Mouse (Mus musculus) E14TG2a.4 (cell line): ENCODE data around the gene Gm20388.

ENCODE experiments used
- H3K27me3 ChIP-seq: 2 replicates; pipeline ENCODE4 v1.6.1; 2014; ENCODE audit warnings: low read length, control low read depth; ENCODE audit not compliant: insufficient read depth
- H3K36me3 ChIP-seq: 2 replicates; pipeline ENCODE4 v1.6.1; 2014; ENCODE audit warnings: low read length, control low read depth; ENCODE audit not compliant: insufficient read depth
- H3K4me1 ChIP-seq: replicated peaks from 2 replicates; pipeline ENCODE4 v1.6.1; 2014; ENCODE audit warnings: low read depth, low read length, control low read depth
- H3K4me3 ChIP-seq: replicated peaks from 2 replicates; pipeline ENCODE4 v1.5.1; 2014; ENCODE audit warnings: mild to moderate bottlenecking, low read length
- H3K9me3 ChIP-seq: 2 replicates; pipeline ENCODE4 v1.6.1; 2014; ENCODE audit warnings: low read length, control low read depth
- CTCF ChIP-seq: conservative IDR thresholded peaks from 2 replicates; pipeline ENCODE4 v1.5.1; 2014; ENCODE audit warnings: low read length
- NANOG ChIP-seq: IDR thresholded peaks from 2 replicates; pipeline ENCODE4 v1.6.1; 2014; ENCODE audit warnings: borderline replicate concordance, low read length, mixed read lengths
- POU5F1 ChIP-seq: IDR thresholded peaks from 2 replicates; pipeline ENCODE4 v1.6.1; 2014; ENCODE audit warnings: low read length, borderline replicate concordance

The Gm20388 gene

DNA sequence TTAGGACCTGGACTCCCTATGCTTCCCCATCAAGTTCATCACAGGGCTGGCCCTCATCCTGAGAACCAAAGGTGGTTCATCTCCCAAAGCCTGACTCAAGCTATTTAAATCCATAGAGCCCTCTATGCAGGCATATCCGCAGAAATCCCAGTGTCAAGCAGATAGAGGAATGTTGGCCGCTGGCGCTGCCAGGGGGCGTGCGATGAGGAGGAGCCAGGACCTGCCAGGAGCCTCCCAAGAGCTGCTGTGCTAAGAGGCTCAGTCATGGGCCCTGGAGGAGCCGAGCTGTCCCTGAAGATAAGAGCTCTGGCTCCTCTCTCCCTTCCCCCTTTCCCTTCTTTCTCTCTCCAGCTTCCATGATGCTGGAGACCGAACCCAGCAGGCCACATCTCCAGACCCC is 1075.4 kb downstream of the Gm20388 start:
- Histone ChIP-seq H3K4me3 (no peak overlapping the region), H3K9me3 (no peaks in the 10 kb centered on the region), H3K27me3 (peaks cover 15% of the 10 kb centered on the region), H3K4me1 (no peaks in the 10 kb centered on the region), H3K36me3 (no peaks in the 10 kb centered on the region)
- TF ChIP-seq NANOG = no peak
- TF ChIP-seq CTCF = no peak
- TF ChIP-seq POU5F1 = no peak

DNA sequence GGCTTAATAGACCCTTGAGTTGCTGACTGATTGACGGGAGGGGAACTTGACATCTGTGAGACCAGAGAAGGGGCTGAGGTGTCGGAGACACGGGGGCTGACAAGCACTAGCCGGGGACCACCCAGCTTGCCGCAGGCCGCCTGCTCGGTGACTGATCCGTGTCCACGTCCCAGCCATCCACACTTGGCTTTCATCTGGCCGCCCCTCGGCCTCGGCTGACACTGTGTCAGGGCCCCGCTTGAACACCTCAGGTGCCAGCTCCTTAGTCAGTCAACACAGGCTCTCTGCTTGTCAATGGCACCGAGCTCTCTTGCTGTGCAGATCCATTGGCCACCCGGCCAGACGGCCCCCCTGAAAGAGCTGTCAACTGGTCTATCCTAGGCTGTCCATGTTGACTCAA is 1083.1 kb downstream of the Gm20388 start:
- Histone ChIP-seq H3K4me1 (peaks cover 29% of the 10 kb centered on the region), H3K4me3 (no peak overlapping the region), H3K27me3 (peaks cover 22% of the 10 kb centered on the region), H3K9me3 (no peaks in the 10 kb centered on the region), H3K36me3 (no peaks in the 10 kb centered on the region)
- no peak for TF ChIP-seq NANOG
- no peak for TF ChIP-seq CTCF
- TF ChIP-seq POU5F1 = no peak

DNA sequence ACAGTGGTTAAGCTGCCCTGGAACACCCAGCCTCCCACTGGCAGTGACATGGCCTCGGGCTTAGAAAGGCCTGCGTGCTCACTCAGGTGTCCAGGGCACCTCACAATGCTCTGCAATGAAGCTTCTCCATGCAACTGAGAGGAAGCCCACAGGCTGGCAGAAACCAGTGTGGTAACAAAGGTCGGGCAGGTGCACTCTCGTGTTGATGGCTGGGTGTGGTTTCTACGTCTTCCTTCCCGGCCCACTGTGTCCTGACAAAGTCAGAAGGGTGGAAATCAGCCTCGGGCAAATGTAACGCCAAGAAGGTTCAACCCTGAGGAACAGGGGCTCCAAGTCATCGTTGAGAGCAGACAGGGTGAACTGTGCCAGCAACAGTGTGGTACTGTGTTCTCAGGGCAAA is 1084.8 kb downstream of the Gm20388 start:
- peaks cover 26% of the 10 kb centered on the region for H3K27me3 ChIP-seq
- peaks cover 29% of the 10 kb centered on the region for H3K4me1 ChIP-seq
- TF ChIP-seq CTCF = no peak
- no peak for TF ChIP-seq POU5F1
- no peak for TF ChIP-seq NANOG
- no peaks in the 10 kb centered on the region for H3K9me3 ChIP-seq
- H3K36me3 ChIP-seq = no peaks in the 10 kb centered on the region
- H3K4me3 ChIP-seq = no peak overlapping the region

DNA sequence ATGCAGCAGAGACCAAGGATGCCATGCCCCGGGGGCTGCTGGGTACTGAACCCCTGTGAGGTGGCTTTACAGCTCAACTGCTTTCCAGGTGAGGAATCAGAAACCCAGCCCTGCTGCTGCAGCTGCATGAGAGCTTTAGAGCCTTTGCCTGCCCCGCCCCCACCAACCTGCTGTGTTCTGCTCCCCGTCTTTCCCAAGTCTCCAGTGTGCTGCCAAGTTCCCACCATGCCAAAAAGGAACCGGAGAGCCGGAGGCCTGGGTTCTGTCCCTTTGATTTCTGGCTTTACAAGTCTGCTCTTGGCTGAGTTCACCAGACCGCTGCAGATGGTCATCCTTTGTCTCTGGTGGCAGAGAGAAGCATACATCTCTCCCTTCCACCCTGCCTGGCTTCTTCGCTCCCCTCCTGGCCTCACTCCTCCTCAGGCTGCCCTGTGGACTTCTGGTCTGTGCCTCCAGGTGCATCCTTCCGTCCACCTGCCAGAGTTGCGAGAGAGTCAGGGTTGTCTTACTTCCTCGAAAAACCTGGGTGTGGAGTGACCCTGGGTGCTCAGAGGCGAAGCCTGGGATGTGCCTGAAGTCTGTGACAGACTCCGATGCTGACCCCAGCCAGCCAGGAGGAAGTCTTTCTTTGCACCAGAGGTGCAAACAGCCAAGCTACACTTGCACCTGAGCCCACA is 1086.4 kb downstream of the Gm20388 start:
- Histone ChIP-seq H3K27me3 (peaks cover 20% of the 10 kb centered on the region), H3K4me1 (peaks cover 33% of the 10 kb centered on the region), H3K9me3 (no peaks in the 10 kb centered on the region), H3K4me3 (no peak overlapping the region), H3K36me3 (no peaks in the 10 kb centered on the region)
- TF ChIP-seq NANOG (no peak), CTCF (no peak), POU5F1 (no peak)

DNA sequence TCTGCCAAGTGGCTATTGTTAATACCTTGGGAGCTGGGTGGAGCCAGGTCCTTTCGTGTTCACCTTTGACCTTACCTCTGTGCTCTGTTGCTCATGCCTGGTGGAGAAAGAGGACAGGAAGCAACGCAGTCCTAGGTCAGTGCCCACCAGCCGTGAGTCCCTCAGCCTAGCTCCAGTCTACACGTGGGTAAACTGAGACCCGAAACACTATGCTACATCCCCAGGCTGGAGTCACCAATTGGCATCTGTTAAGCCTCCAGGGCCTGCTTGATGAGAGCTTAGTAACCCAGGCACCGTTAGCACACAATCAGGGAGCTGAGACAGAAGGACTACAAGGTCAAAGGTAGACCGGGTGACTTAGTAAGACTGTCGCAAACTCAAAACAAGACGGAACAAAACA is 1087.3 kb downstream of the Gm20388 start:
- Histone ChIP-seq H3K4me1 (peaks cover 28% of the 10 kb centered on the region), H3K4me3 (no peak overlapping the region), H3K9me3 (no peaks in the 10 kb centered on the region), H3K27me3 (peaks cover 20% of the 10 kb centered on the region), H3K36me3 (no peaks in the 10 kb centered on the region)
- TF ChIP-seq POU5F1 = no peak
- TF ChIP-seq CTCF = no peak
- no peak for TF ChIP-seq NANOG

DNA sequence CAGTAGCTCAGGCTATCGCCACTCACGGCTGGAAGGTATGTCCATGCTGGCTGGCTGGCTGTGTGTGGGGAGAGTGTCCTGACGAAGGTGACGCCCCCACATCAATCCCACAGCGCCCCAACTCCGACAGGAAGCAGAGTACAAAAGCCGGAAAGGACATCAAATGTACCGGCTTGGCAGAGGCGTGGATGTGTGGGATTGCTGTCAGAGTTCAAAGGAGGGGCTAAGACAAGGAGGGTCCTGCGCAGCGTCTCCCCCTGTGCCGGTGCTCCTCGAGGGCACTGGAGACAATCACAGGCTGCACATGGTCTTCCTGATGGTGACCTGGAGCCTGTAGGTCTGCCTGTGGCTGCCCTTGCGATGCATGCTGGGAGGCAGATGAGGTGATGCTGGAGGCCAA is 1088.3 kb downstream of the Gm20388 start:
- no peaks in the 10 kb centered on the region for H3K36me3 ChIP-seq
- H3K9me3 ChIP-seq = no peaks in the 10 kb centered on the region
- H3K4me3 ChIP-seq = no peak overlapping the region

DNA sequence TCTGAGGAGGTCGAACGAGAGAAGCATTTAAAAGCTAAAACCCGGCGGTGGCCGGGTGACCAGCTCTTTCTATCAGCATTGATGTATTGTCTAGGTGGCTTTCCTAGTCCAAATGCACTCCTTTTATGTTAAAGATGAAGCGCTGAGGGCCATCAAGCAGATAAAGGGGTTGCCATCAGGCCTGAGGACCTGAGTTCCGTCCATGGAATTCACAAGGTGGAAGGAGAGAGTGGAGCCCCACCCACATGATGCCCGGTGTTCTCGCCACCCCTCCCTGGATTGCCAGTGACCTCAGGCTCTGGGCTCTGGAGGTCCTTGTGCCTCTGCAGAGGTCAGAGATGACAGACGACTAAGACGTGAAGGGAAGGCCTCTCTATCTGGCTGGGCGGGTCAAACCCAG is 1091.3 kb downstream of the Gm20388 start:
- H3K4me1 ChIP-seq = peaks cover 12% of the 10 kb centered on the region; the same call in 1 of the 2 replicates
- H3K9me3 ChIP-seq = no peaks in the 10 kb centered on the region
- peaks cover 17% of the 10 kb centered on the region for H3K27me3 ChIP-seq
- H3K4me3 ChIP-seq = no peak overlapping the region
- TF ChIP-seq CTCF = no peak
- no peak for TF ChIP-seq NANOG
- TF ChIP-seq POU5F1 = no peak
- H3K36me3 ChIP-seq = no peaks in the 10 kb centered on the region

More for the DNA sequence above, 1088.3 kb downstream of the Gm20388 start:
- Histone ChIP-seq H3K27me3 (peaks cover 26% of the 10 kb centered on the region), H3K4me1 (peaks cover 26% of the 10 kb centered on the region)
- TF ChIP-seq CTCF = no peak
- no peak for TF ChIP-seq NANOG
- no peak for TF ChIP-seq POU5F1

DNA sequence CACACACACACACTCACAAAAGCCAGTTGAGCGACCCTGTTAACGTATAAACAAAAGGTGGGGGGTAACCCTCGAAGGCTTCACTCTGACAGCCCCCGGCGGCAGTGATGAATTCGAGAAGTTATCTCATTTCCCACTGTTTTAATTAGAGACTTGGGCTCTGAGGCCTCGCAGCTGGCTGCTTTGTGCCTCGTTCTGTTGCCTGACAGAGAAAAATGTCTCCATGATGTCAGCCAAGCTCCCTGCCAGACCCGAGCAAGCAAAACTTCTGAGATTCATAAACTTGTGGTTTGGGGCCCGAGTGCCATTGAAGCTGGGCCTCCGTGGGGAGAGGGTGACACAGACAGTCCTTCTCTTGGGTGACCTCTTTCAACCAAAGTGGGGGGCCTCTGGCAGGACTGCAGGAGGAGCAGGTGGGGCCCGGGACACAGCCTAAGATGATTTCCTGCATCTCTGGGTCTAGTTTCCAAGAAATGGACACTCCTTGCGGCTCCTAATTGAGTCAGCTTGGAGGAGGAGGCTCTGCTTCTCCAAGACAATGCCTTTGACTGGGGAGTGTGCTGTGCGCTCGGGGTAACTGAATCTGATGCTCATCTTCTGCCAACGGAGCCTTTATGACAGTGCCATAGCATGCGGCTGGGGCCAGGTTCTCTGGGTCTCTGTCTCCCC is 1092.4 kb downstream of the Gm20388 start:
- H3K27me3 ChIP-seq = peaks cover 12% of the 10 kb centered on the region; the same call in 1 of the 2 replicates
- H3K36me3 ChIP-seq = no peaks in the 10 kb centered on the region
- peaks cover 6% of the 10 kb centered on the region; the same call in 1 of the 2 replicates for H3K4me1 ChIP-seq
- H3K4me3 ChIP-seq = no peak overlapping the region
- no peaks in the 10 kb centered on the region for H3K9me3 ChIP-seq
- TF ChIP-seq POU5F1 = no peak
- TF ChIP-seq CTCF = no peak

DNA sequence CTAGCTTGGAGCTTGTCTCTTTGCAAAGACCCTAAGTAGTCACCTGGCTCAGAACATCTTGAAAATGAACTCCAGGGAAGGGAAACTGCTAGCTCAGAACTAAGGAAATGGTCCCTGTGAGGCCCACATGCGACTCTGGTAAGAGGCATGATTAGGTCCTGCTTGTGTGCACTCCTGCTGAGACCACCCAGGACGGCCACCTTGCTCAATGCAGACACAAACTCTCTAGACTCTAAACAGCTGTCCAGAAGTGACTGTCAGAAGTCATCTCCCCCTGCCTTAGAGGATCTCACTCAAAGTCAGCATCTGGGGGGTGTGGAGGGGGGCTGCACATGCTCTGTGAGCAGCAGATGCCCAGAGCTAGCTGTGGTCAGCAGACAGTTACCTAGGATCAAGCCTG is 1093.0 kb downstream of the Gm20388 start:
- Histone ChIP-seq H3K27me3 (peaks cover 16% of the 10 kb centered on the region; the same call in 1 of the 2 replicates), H3K4me3 (no peak overlapping the region), H3K36me3 (no peaks in the 10 kb centered on the region), H3K9me3 (no peaks in the 10 kb centered on the region), H3K4me1 (peaks cover 6% of the 10 kb centered on the region; the same call in 1 of the 2 replicates)
- TF ChIP-seq CTCF (no peak), POU5F1 (no peak), NANOG (no peak)
